Mouse (Mus musculus) intestine, embryonic 15.5 days (tissue): ENCODE data around the gene Exosc7. TPM values are rescaled to one million over a fixed set of nuclear protein-coding genes. Genes with fewer than 3 reads are reported as not detected.

Source experiments
- ATAC-seq: fragments of 200-750 bp; cut with Nextera tagmentation; 2 replicates; pipeline ENCODE4 v1.8.0; 2017; ENCODE audit warnings: moderate TSS enrichment, moderate library complexity
- H3K27ac ChIP-seq: fragments of 300-500 bp; sonication (generic); 2 replicates; pipeline ENCODE4 v1.5.1; 2015; ENCODE audit warnings: mild to moderate bottlenecking, inconsistent platforms
- H3K27me3 ChIP-seq: fragments of 300-500 bp; sonication (generic); replicated peaks from 2 replicates; pipeline ENCODE4 v1.6.1; 2015; ENCODE audit warnings: inconsistent platforms
- H3K36me3 ChIP-seq: fragments of 300-500 bp; sonication (generic); 2 replicates; pipeline ENCODE4 v1.6.1; 2015; ENCODE audit warnings: inconsistent platforms
- H3K4me1 ChIP-seq: fragments of 300-500 bp; sonication (generic); replicated peaks from 2 replicates; pipeline ENCODE4 v1.6.1; 2015; ENCODE audit warnings: inconsistent platforms
- H3K4me2 ChIP-seq: fragments of 300-500 bp; sonication (generic); replicated peaks from 2 replicates; pipeline ENCODE4 v1.6.1; 2015; ENCODE audit warnings: mild to moderate bottlenecking, inconsistent platforms
- H3K4me3 ChIP-seq: fragments of 300-500 bp; sonication (generic); replicated peaks from 2 replicates; pipeline ENCODE4 v1.5.1; 2015; ENCODE audit warnings: inconsistent platforms
- H3K9ac ChIP-seq: fragments of 300-500 bp; sonication (generic); 2 replicates; pipeline ENCODE4 v1.6.1; 2015; ENCODE audit warnings: inconsistent platforms
- H3K9me3 ChIP-seq: fragments of 300-500 bp; sonication (generic); 2 replicates; pipeline ENCODE4 v1.6.1; 2016; ENCODE audit warnings: inconsistent platforms
- WGBS: fragments of 180-500 bp; shearing (Covaris S2); methylation state at CpG from one replicate; pipeline ENCODE4 v1.1.7; 2015; 5-methylcytosine and 5-hydroxymethylcytosine counted together
- polyA plus RNA-seq: library from polyadenylated mRNA; unstranded; fragments of >200 nt; fragmentation: Nextera tagmentation; extraction: Ambion mirVana; gene quantifications from 2 replicates; pipeline ENCODE4 v1.2.1, GENCODE M21; 2015

Gene Exosc7
- polyA plus RNA-seq, 1 experiment from 2014 or later: 138 TPM

DNA sequence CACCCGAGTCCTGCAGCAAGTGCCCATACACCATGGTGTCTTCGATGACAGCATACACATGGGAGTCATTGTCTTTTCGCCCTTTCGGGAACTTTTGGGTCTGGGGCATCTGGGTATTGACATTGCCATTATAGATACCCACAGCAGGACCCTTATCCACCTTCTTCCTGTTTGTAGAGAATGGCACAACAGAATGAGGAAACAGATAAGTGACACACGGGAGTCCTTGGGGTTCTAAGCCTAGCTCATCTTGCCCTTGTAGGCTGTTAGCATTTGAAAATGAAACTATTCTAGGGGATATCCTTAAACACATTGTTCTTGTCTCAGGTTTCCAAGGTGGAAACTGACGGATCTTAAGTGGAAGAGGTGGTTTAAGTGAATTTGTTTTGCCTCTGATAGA is 60.7 kb downstream of the Exosc7 start:
- Histone ChIP-seq H3K9me3 (no peaks in the 10 kb centered on the region), H3K9ac (no peak overlapping the region), H3K27me3 (no peaks in the 10 kb centered on the region), H3K4me1 (no peaks in the 10 kb centered on the region), H3K27ac (no peak overlapping the region), H3K4me3 (no peak overlapping the region), H3K36me3 (no peaks in the 10 kb centered on the region), H3K4me2 (no peak overlapping the region)
- no peak for ATAC-seq
- 89% methylated on average over 6 of the region's 6 CpGs for WGBS

DNA sequence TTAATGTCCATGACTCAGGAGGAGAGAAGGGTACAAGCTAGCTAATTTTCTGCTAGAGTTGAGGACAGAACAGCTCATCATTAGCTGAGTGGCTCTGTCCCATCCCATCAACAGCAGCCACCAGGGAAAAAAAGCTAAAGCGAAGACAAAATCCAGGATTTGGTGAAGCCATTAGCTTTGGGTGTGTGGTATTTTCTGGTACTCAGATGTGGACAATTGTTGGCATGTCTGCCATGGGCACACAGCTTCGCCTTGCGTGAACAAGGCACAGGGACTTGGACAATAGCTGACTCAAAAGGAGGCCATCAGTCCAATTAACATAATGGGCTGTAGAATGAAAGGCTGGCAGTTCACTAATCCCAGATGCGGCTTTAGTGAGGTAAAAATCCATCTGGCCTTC is 61.3 kb downstream of the Exosc7 start:
- Histone ChIP-seq H3K9ac (no peak overlapping the region), H3K9me3 (no peaks in the 10 kb centered on the region), H3K27ac (no peak overlapping the region), H3K4me3 (no peak overlapping the region), H3K36me3 (no peaks in the 10 kb centered on the region), H3K4me2 (no peak overlapping the region), H3K4me1 (no peaks in the 10 kb centered on the region), H3K27me3 (no peaks in the 10 kb centered on the region)
- ATAC-seq: no peak
- WGBS: 90% methylated on average over 4 of the region's 4 CpGs

DNA sequence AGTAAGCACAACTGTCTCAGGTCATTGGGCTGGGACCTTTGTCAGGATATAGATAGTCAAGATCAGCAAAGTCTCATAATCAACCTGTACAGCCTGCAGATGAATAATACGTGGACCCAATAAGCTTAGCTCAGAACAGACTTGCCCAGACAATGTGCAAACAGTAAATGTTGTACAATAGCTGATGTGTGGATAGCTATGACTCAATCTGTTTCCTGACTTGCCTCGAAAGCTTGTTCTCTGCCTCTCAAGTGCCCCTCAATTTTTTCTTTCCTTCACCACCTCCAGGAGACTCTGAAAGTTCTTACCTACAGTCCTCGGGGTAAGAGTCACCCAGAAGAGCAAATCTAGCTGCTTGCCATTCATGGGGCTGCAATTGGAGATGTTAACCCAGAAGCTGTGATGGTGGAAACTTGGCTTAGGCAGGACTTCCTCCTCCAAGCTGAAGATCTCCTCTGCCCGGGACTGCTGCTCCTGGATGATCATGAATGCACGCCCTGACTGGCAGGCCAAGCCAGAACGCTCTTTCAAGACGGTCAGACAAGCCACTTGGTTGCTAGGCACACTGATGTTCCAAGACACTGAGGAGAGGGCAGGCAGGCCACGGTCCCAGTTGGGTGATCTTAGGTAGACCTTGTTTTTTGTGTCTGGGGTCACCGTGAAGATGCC is 64.5 kb downstream of the Exosc7 start:
- H3K27me3 ChIP-seq: no peaks in the 10 kb centered on the region
- no peak overlapping the region for H3K4me2 ChIP-seq
- H3K9ac ChIP-seq: no peak overlapping the region
- no peaks in the 10 kb centered on the region for H3K4me1 ChIP-seq
- no peak for ATAC-seq
- no peak overlapping the region for H3K27ac ChIP-seq
- H3K4me3 ChIP-seq: no peak overlapping the region
- 90% methylated on average over 9 of the region's 9 CpGs for WGBS
- H3K36me3 ChIP-seq: no peaks in the 10 kb centered on the region
- no peaks in the 10 kb centered on the region for H3K9me3 ChIP-seq

DNA sequence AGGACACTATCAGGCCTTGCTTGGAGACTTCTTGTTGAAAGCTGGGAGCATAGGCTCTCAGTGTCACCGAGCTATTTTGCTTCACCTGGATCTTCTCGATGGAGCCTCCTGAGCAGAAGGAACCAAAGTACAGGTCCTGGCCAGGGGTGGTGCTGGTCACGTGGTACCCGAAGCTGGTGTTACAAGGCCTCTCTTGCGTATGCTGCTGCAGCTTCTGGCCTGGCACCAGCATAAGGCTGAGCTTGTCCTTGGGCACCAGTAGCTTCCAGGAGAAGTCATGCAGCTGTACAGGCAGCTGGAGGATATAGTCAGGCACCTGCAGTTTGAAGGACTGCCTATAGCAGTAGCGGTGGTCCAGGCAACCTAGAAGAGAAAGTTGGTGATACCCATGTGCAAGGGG is 67.0 kb downstream of the Exosc7 start:
- WGBS: 94% methylated on average over 6 of the region's 6 CpGs

DNA sequence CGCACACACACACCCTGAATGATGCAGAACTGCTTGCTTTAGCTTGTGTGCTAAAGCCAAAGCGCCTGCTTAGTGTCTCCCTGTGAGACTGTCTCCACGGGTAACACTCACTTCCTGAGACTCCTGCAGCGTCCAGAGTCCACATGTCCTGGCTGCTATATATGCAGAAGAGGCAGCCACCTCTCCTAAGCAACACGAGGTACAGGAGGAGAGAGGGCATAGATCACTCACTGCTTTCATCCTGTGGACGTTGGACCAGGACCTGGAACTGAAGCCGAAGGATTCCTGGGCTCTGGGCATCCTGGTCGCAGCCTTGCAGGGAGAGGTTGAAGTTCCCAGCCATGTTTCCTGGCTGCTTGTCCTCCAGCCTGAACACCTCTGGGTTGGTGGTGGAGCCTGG is 70.2 kb downstream of the Exosc7 start:
- Histone ChIP-seq H3K36me3 (no peaks in the 10 kb centered on the region), H3K4me1 (no peaks in the 10 kb centered on the region), H3K9me3 (no peaks in the 10 kb centered on the region), H3K9ac (no peak overlapping the region), H3K27ac (no peak overlapping the region), H3K4me3 (no peak overlapping the region), H3K27me3 (no peaks in the 10 kb centered on the region), H3K4me2 (no peak overlapping the region)
- ATAC-seq: peak; percentile 67
- 52% methylated on average over 8 of the region's 8 CpGs for WGBS

More for the DNA sequence above, 67.0 kb downstream of the Exosc7 start:
- H3K9me3 ChIP-seq: no peaks in the 10 kb centered on the region
- no peaks in the 10 kb centered on the region for H3K36me3 ChIP-seq
- no peaks in the 10 kb centered on the region for H3K27me3 ChIP-seq
- no peaks in the 10 kb centered on the region for H3K4me1 ChIP-seq
- no peak overlapping the region for H3K9ac ChIP-seq
- no peak for ATAC-seq
- no peak overlapping the region for H3K27ac ChIP-seq
- no peak overlapping the region for H3K4me3 ChIP-seq
- no peak overlapping the region for H3K4me2 ChIP-seq

DNA sequence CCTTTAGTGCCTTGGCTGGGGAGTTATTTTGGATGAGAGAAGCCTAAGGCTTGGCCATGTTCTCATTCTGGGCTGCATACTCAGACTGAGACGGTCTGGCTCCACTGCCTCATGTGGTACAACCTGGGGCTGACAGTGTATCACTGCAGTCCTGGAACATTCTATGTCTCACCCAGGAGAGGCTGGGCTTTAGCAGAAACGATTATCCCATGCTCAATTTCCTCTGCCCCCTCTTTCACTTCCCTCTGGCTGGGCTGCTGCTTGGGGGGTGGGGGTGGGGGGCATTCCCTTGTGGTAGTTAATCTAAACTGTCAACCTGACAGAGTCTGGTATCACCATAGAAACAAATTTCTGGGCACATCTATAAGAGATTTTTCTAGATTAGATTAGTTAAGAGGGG is 72.5 kb downstream of the Exosc7 start:
- no peaks in the 10 kb centered on the region for H3K4me1 ChIP-seq
- no peak overlapping the region for H3K4me2 ChIP-seq
- WGBS: 42% methylated on average over 2 of the region's 2 CpGs
- H3K9me3 ChIP-seq: no peaks in the 10 kb centered on the region
- H3K27me3 ChIP-seq: no peaks in the 10 kb centered on the region
- no peaks in the 10 kb centered on the region for H3K36me3 ChIP-seq
- no peak overlapping the region for H3K9ac ChIP-seq
- ATAC-seq: no peak
- H3K27ac ChIP-seq: no peak overlapping the region
- no peak overlapping the region for H3K4me3 ChIP-seq

Other genes with a start within 250 kb of the Exosc7 start
- 46.6 and 48.3 TPM in 2 replicates for gene Zfp445, start 247.2 kb upstream of the Exosc7 start, polyA plus RNA-seq
- gene Zkscan7, start 227.5 kb upstream of the Exosc7 start, polyA plus RNA-seq: 2.8 and 3.4 TPM in 2 replicates
- 12.2 and 13.7 TPM in 2 replicates for gene Zfp105, start 190.1 kb upstream of the Exosc7 start, polyA plus RNA-seq
- 32.8 and 33.7 TPM in 2 replicates for gene 1110059G10Rik, start 162.2 kb upstream of the Exosc7 start, polyA plus RNA-seq
- gene Kif15, start 162.2 kb upstream of the Exosc7 start, polyA plus RNA-seq: 44.9 and 46.1 TPM in 2 replicates
- gene Tmem42, start 91.9 kb upstream of the Exosc7 start, polyA plus RNA-seq: 19.2 and 19.3 TPM in 2 replicates
- 0.26 and 0.45 TPM in 2 replicates for gene Tgm4, start 78.5 kb upstream of the Exosc7 start, polyA plus RNA-seq
- gene Zdhhc3, start within 50 bp of the Exosc7 start, polyA plus RNA-seq: 78.6 and 82.6 TPM in 2 replicates
- 0.51 TPM in 1 of 2 replicates, not detected in the other for gene Clec3b, start 37.7 kb downstream of the Exosc7 start, polyA plus RNA-seq
- 13.6 and 14.7 TPM in 2 replicates for gene Cdcp1, start 102.8 kb downstream of the Exosc7 start, polyA plus RNA-seq
- gene Tmem158, start 147.5 kb downstream of the Exosc7 start, polyA plus RNA-seq: 14.3 and 15.1 TPM in 2 replicates